Mouse (Mus musculus) intestine, embryonic 16.5 days (tissue): ENCODE data around the gene Crmp1. TPM values are rescaled to one million over a fixed set of nuclear protein-coding genes. Genes with fewer than 3 reads are reported as not detected.

ENCODE experiments used
- ATAC-seq: fragments of 200-750 bp; cut with Nextera tagmentation; 2 replicates; pipeline ENCODE4 v1.8.0; 2017; ENCODE audit warnings: moderate TSS enrichment, moderate library complexity
- H3K27ac ChIP-seq: fragments of 300-500 bp; sonication (generic); 2 replicates; pipeline ENCODE4 v1.5.1; 2014; ENCODE audit warnings: mild to moderate bottlenecking, low read length
- H3K27me3 ChIP-seq: fragments of 300-500 bp; sonication (generic); replicated peaks from 2 replicates; pipeline ENCODE4 v1.6.1; 2014; ENCODE audit warnings: low read length, control low read depth, mixed read lengths; ENCODE audit not compliant: control insufficient read depth, insufficient read depth
- H3K36me3 ChIP-seq: fragments of 300-500 bp; sonication (generic); 2 replicates; pipeline ENCODE4 v1.6.1; 2014; ENCODE audit warnings: low read length, control low read depth; ENCODE audit not compliant: control insufficient read depth, insufficient read depth
- H3K4me1 ChIP-seq: fragments of 300-500 bp; sonication (generic); 2 replicates; pipeline ENCODE4 v1.6.1; 2014; ENCODE audit warnings: low read length, control low read depth, mixed read lengths; ENCODE audit not compliant: control insufficient read depth, insufficient read depth
- H3K4me2 ChIP-seq: fragments of 300-500 bp; sonication (generic); 2 replicates; pipeline ENCODE4 v1.6.1; 2014; ENCODE audit warnings: low read depth, low read length, control low read depth
- H3K4me3 ChIP-seq: fragments of 300-500 bp; sonication (generic); 2 replicates; pipeline ENCODE4 v1.5.1; 2014; ENCODE audit warnings: mild to moderate bottlenecking, low read length
- H3K9ac ChIP-seq: fragments of 300-500 bp; sonication (generic); 2 replicates; pipeline ENCODE4 v1.6.1; 2014; ENCODE audit warnings: low read depth, low read length
- H3K9me3 ChIP-seq: fragments of 300-500 bp; sonication (generic); 2 replicates; pipeline ENCODE4 v1.6.1; 2016; ENCODE audit warnings: low read length, control low read depth; ENCODE audit not compliant: control insufficient read depth
- WGBS: fragments of 180-500 bp; shearing (Covaris S2); extraction: QIAGEN DNeasy Blood & Tissue Kit; methylation state at CpG from one replicate; pipeline ENCODE4 v1.1.7; 2014; 5-methylcytosine and 5-hydroxymethylcytosine counted together
- polyA plus RNA-seq: library from polyadenylated mRNA; unstranded; fragments of >200 nt; fragmentation: Nextera tagmentation; extraction: Ambion mirVana; gene quantifications from 2 replicates; pipeline ENCODE4 v1.2.1, GENCODE M21; 2015

Crmp1 gene
- polyA plus RNA-seq, 1 experiment from 2014 or later, result 26.0 TPM

GRCm38 (mm10) chr5:37244666-37245242, 3.0 kb downstream of the Crmp1 start:
- H3K4me1 ChIP-seq, result peaks cover 13% of the 10 kb centered on the region
- peak overlapping the region; percentile 66; the same call in 1 of the 2 replicates for H3K4me2 ChIP-seq
- no peak for ATAC-seq
- H3K27ac ChIP-seq, result no peak overlapping the region
- H3K4me3 ChIP-seq, result no peak overlapping the region; the same call in 1 of the 2 replicates
- H3K9me3 ChIP-seq, result no peaks in the 10 kb centered on the region
- H3K9ac ChIP-seq, result no peak overlapping the region
- WGBS, result 31% methylated on average over 9 of the region's 9 CpGs
- H3K27me3 ChIP-seq, result peaks cover 77% of the 10 kb centered on the region
- H3K36me3 ChIP-seq, result no peaks in the 10 kb centered on the region

- peak; percentile 45 for ATAC-seq
- Histone ChIP-seq H3K4me1 (peaks cover 13% of the 10 kb centered on the region), H3K4me3 (peak overlapping the region; percentile 53), H3K4me2 (peak overlapping the region; percentile 66), H3K36me3 (no peaks in the 10 kb centered on the region), H3K27me3 (peaks cover 68% of the 10 kb centered on the region), H3K9me3 (no peaks in the 10 kb centered on the region), H3K9ac (peak overlapping the region; percentile 53; the same call in 1 of the 2 replicates), H3K27ac (no peak overlapping the region)
- under 1% methylated on average over 40 of the region's 42 CpGs for WGBS
Measured at GRCm38 (mm10) chr5:37245651-37246050, 3.9 kb downstream of the Crmp1 start.

- Histone ChIP-seq H3K36me3 (no peaks in the 10 kb centered on the region), H3K4me3 (peak overlapping the region; percentile 53), H3K27me3 (peaks cover 61% of the 10 kb centered on the region), H3K4me2 (peak overlapping the region; percentile 66), H3K4me1 (peaks cover 13% of the 10 kb centered on the region), H3K27ac (no peak overlapping the region), H3K9me3 (no peaks in the 10 kb centered on the region), H3K9ac (peak overlapping the region; percentile 53; the same call in 1 of the 2 replicates)
- 1% methylated on average over 33 of the region's 37 CpGs for WGBS
- peak; percentile 27 for ATAC-seq
Measured at GRCm38 (mm10) chr5:37246138-37246910, 4.6 kb downstream of the Crmp1 start.

- WGBS, result 38% methylated on average over 4 of the region's 4 CpGs
Measured at GRCm38 (mm10) chr5:37247456-37247855, 5.7 kb downstream of the Crmp1 start.

GRCm38 (mm10) chr5:37248870-37249269, 7.1 kb downstream of the Crmp1 start:
- H3K4me2 ChIP-seq, result no peak overlapping the region
- no peaks in the 10 kb centered on the region for H3K36me3 ChIP-seq
- 74% methylated on average over 3 of the region's 3 CpGs for WGBS
- H3K27ac ChIP-seq, result no peak overlapping the region
- H3K9me3 ChIP-seq, result no peaks in the 10 kb centered on the region
- ATAC-seq, result no peak
- no peak overlapping the region for H3K9ac ChIP-seq
- peaks cover 5% of the 10 kb centered on the region for H3K4me1 ChIP-seq
- H3K27me3 ChIP-seq, result peaks cover 36% of the 10 kb centered on the region
- H3K4me3 ChIP-seq, result no peak overlapping the region

More at GRCm38 (mm10) chr5:37247456-37247855, 5.7 kb downstream of the Crmp1 start:
- Histone ChIP-seq H3K36me3 (no peaks in the 10 kb centered on the region), H3K27ac (no peak overlapping the region), H3K4me3 (no peak overlapping the region), H3K9me3 (no peaks in the 10 kb centered on the region), H3K9ac (no peak overlapping the region), H3K4me2 (no peak overlapping the region), H3K27me3 (peaks cover 50% of the 10 kb centered on the region), H3K4me1 (peaks cover 6% of the 10 kb centered on the region)
- no peak for ATAC-seq

- Histone ChIP-seq H3K4me3 (no peak overlapping the region), H3K9me3 (no peaks in the 10 kb centered on the region), H3K4me2 (no peak overlapping the region), H3K4me1 (no peaks in the 10 kb centered on the region), H3K27ac (no peak overlapping the region), H3K27me3 (peaks cover 11% of the 10 kb centered on the region; the same call in 1 of the 2 replicates), H3K36me3 (no peaks in the 10 kb centered on the region), H3K9ac (no peak overlapping the region)
- 62% methylated on average over 3 of the region's 3 CpGs for WGBS
- no peak for ATAC-seq
Measured at GRCm38 (mm10) chr5:37251596-37251995, 9.9 kb downstream of the Crmp1 start.

GRCm38 (mm10) chr5:37252101-37252804, 10.5 kb downstream of the Crmp1 start:
- no peaks in the 10 kb centered on the region for H3K4me1 ChIP-seq
- H3K9me3 ChIP-seq, result no peaks in the 10 kb centered on the region
- no peak overlapping the region for H3K9ac ChIP-seq
- no peak overlapping the region for H3K4me3 ChIP-seq
- no peaks in the 10 kb centered on the region for H3K36me3 ChIP-seq
- ATAC-seq, result no peak
- no peak overlapping the region for H3K27ac ChIP-seq
- H3K4me2 ChIP-seq, result no peak overlapping the region
- WGBS, result 81% methylated on average over 9 of the region's 9 CpGs
- H3K27me3 ChIP-seq, result peaks cover 6% of the 10 kb centered on the region; the same call in 1 of the 2 replicates

GRCm38 (mm10) chr5:37254523-37254922, 12.8 kb downstream of the Crmp1 start:
- WGBS, result 81% methylated on average over 4 of the region's 4 CpGs
- no peaks in the 10 kb centered on the region for H3K27me3 ChIP-seq
- H3K9me3 ChIP-seq, result no peaks in the 10 kb centered on the region
- H3K4me2 ChIP-seq, result no peak overlapping the region
- H3K9ac ChIP-seq, result no peak overlapping the region
- no peaks in the 10 kb centered on the region for H3K4me1 ChIP-seq
- ATAC-seq, result no peak
- H3K4me3 ChIP-seq, result no peak overlapping the region
- H3K27ac ChIP-seq, result no peak overlapping the region
- H3K36me3 ChIP-seq, result no peaks in the 10 kb centered on the region

- no peak overlapping the region for H3K4me2 ChIP-seq
- H3K9ac ChIP-seq, result no peak overlapping the region
- no peaks in the 10 kb centered on the region for H3K27me3 ChIP-seq
- H3K9me3 ChIP-seq, result no peaks in the 10 kb centered on the region
- no peak overlapping the region for H3K27ac ChIP-seq
- no peak overlapping the region for H3K4me3 ChIP-seq
- H3K4me1 ChIP-seq, result no peaks in the 10 kb centered on the region
- 65% methylated on average over 7 of the region's 7 CpGs for WGBS
- ATAC-seq, result no peak
- H3K36me3 ChIP-seq, result no peaks in the 10 kb centered on the region
Measured at GRCm38 (mm10) chr5:37256823-37257222, 15.1 kb downstream of the Crmp1 start.
